Mouse (Mus musculus): Measurements from ENCODE around the gene Rap1b.

Rap1b gene

GRCm38 (mm10) chr10:117858241-117858640 is 12.4 kb upstream of the Rap1b start:
- no peak for DNase-seq (ENCODE audit: low spot score)

- no peak for DNase-seq (ENCODE audit: low spot score)
These were observed 10.3 kb upstream of the Rap1b start for GRCm38 (mm10) chr10:117856001-117856720.

- no peak for DNase-seq (ENCODE audit: low spot score)
These were observed 6.9 kb upstream of the Rap1b start for GRCm38 (mm10) chr10:117852648-117853192.

- DNase-seq (ENCODE audit: low spot score): no peak
These were observed 3.1 kb upstream of the Rap1b start for GRCm38 (mm10) chr10:117848981-117849380.

GRCm38 (mm10) chr10:117846796-117847195 is 961 bp upstream of the Rap1b start:
- DNase-seq (ENCODE audit: low spot score): no peak

GRCm38 (mm10) chr10:117846260-117846632 is 411 bp upstream of the Rap1b start:
- DNase-seq (ENCODE audit: low spot score): no peak

- DNase-seq (ENCODE audit: low spot score): peak; percentile 50
These were observed 846 bp downstream of the Rap1b start for GRCm38 (mm10) chr10:117844782-117845596.

- no peak for DNase-seq (ENCODE audit: low spot score)
These were observed 1.6 kb downstream of the Rap1b start for GRCm38 (mm10) chr10:117844279-117844678.

GRCm38 (mm10) chr10:117843690-117844089 is 2.1 kb downstream of the Rap1b start:
- DNase-seq (ENCODE audit: low spot score): no peak

- no peak for DNase-seq (ENCODE audit: low spot score)
These were observed 4.1 kb downstream of the Rap1b start for GRCm38 (mm10) chr10:117841765-117842164.

- DNase-seq (ENCODE audit: low spot score): no peak
These were observed 5.3 kb downstream of the Rap1b start for GRCm38 (mm10) chr10:117840431-117840995.

- no peak for DNase-seq (ENCODE audit: low spot score)
These were observed 6.1 kb downstream of the Rap1b start for GRCm38 (mm10) chr10:117839737-117840136.

GRCm38 (mm10) chr10:117838924-117839323 is 6.9 kb downstream of the Rap1b start:
- no peak for DNase-seq (ENCODE audit: low spot score)

GRCm38 (mm10) chr10:117836354-117836753 is 9.5 kb downstream of the Rap1b start:
- DNase-seq (ENCODE audit: low spot score): no peak

- no peak for DNase-seq (ENCODE audit: low spot score)
These were observed 10.4 kb downstream of the Rap1b start for GRCm38 (mm10) chr10:117835453-117835852.

GRCm38 (mm10) chr10:117830797-117831196 is 15.0 kb downstream of the Rap1b start:
- no peak for DNase-seq (ENCODE audit: low spot score)

GRCm38 (mm10) chr10:117829472-117830155 is 16.2 kb downstream of the Rap1b start:
- DNase-seq (ENCODE audit: low spot score): no peak

GRCm38 (mm10) chr10:117829022-117829421 is 16.8 kb downstream of the Rap1b start:
- no peak for DNase-seq (ENCODE audit: low spot score)

GRCm38 (mm10) chr10:117828536-117828935 is 17.3 kb downstream of the Rap1b start:
- DNase-seq (ENCODE audit: low spot score): no peak

- no peak for DNase-seq (ENCODE audit: low spot score)
These were observed 21.2 kb downstream of the Rap1b start for GRCm38 (mm10) chr10:117824647-117825046.

GRCm38 (mm10) chr10:117824139-117824538 is 21.7 kb downstream of the Rap1b start:
- no peak for DNase-seq (ENCODE audit: low spot score)

GRCm38 (mm10) chr10:117823321-117823720 is 22.5 kb downstream of the Rap1b start:
- no peak for DNase-seq (ENCODE audit: low spot score)

All from urinary bladder, postnatal 25 days (tissue).